Mouse (Mus musculus) left cerebral cortex, postnatal 25 days (tissue): ENCODE measurements around the gene Zmym5. TPM values are rescaled to one million over a fixed set of nuclear protein-coding genes. Genes with fewer than 3 reads are reported as not detected.
"Not testable (repeated sequence)": the region's sequence is repeated elsewhere in the genome, so short reads cannot be mapped to it uniquely, and the experiment has no call there.

Experiments used
- DNase-seq, 2 experiments: peaks; one replicate each; pipeline ENCODE4 v3.0.0; 2022; ENCODE audit warnings: low spot score in 2 of 2, mixed read lengths in 1 of 2
- intact Hi-C: fragments of 180-260 bp; cut with DNase I; formaldehyde crosslinking; loops from one replicate; pipeline ENCODE4 v1.15.1; 2025
- total RNA-seq, 2 experiments: library from RNA; stranded (reverse); gene quantifications; 2 replicates each; pipeline ENCODE4 v1.2.3; 2021

Zmym5 gene
- total RNA-seq, 2 experiments from 2014 or later, result 29.4 to 29.6 TPM

GRCm38 (mm10) chr14:56778200-56778932, 33.1 kb downstream of the Zmym5 start, which contains the start of gene Pspc1:
Pspc1 (minus strand) TSS chr14:56778316.
- intact Hi-C loops, result loop anchor here (2.0 kb wide), 2 partner anchors 108 to 110 kb away; partner anchors contain the start of genes Mphosph8 and Zmym2
- peak; percentile 98 for DNase-seq

DNA sequence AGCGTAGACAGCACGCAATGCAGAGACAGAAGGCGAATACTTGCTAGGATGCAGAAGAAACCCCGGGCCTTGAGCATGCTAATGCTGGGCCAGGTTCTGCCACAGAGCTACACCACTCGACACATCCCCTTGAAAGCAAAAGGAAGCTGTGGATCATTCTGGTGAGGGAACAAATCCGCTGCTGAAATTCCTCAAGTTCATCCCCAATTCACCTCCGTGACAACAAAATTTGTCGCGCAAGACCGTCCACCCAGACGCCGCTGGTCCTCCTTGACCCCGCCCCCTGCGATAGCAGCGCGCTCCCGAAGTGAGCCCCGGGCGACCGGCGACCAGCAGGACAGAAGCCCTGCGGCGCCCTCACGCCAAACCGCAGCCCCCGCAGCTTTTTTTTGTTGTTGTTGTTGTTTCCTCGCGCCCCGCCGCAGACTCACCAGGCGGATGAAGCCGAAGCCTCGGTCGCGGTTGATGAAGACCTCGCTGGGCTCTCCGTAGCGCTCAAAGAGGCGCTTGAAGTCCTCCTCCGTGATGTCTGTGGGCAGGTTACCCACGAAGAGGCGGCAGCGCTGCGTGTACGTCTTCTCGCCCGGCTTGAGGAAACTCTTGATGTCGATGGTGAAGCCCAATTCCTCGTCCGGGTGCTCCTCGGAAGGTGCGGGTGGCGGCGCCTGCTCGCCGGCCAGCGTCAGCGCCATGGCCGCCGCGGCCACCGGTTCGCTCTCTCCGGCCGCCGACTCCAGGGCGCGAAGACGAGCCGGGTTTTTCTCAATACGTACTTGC, 34.0 kb downstream of the Zmym5 start:
- peak; percentile 60 to 68 for DNase-seq
- intact Hi-C loops, result loop anchor here (2.0 kb wide), 2 partner anchors 109 kb away; partner anchors contain the start of genes Mphosph8 and Zmym2

GRCm38 (mm10) chr14:56776571-56777238, 34.8 kb downstream of the Zmym5 start:
- intact Hi-C loops, result no loop called here
- DNase-seq, result no peak

GRCm38 (mm10) chr14:56775416-56775815, 36.1 kb downstream of the Zmym5 start:
- intact Hi-C loops, result no loop called here
- DNase-seq, result peak in 1 of 2 experiments; percentile 71

- DNase-seq, intact Hi-C loops: not testable (repeated sequence)
These were observed 45.1 kb downstream of the Zmym5 start for GRCm38 (mm10) chr14:56766438-56766837.

DNA sequence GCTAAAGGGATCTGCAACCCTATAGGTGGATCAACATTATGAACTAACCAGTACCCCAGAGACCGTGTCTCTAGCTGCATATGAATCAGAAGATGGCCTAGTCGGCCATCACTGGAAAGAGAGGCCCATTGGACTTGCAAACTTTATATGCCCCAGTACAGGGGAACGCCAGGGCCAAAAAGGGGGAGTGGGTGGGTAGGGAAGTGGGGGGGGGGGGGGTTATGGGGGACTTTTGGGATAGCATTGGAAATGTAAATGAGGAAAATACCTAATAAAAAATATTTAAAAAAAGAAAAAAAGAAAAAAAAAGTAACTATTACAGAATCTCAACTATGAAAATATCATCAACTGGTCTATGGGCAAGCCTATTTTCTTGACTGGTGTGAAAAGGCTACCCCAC, 46.4 kb downstream of the Zmym5 start:
- intact Hi-C loops, DNase-seq: not testable (repeated sequence)

GRCm38 (mm10) chr14:56751282-56751681, 60.2 kb downstream of the Zmym5 start:
- intact Hi-C loops, result no loop called here

More at GRCm38 (mm10) chr14:56751282-56751681, 60.2 kb downstream of the Zmym5 start:
- DNase-seq, result no peak

Other genes with a start within 250 kb of the Zmym5 start
- gene Cenpj, start 236.3 kb downstream of the Zmym5 start, total RNA-seq, result 1 to 10 TPM; 1.9 to 3.5 TPM
- 1 to 10 TPM; 3.8 TPM for gene Parp4, start 236.1 kb downstream of the Zmym5 start, total RNA-seq
- 10 to 100 TPM; 49.0 to 57.0 TPM for gene Mphosph8, start 143.5 kb downstream of the Zmym5 start, total RNA-seq
- 10 to 100 TPM; 54.3 to 63.4 TPM for gene Pspc1, start 33.4 kb downstream of the Zmym5 start, total RNA-seq
- 100 to 1,000 TPM in 1 of 2 experiments, 10 to 100 TPM in 1; 91.1 to 101 TPM for gene Zmym2, start 74.9 kb upstream of the Zmym5 start, total RNA-seq
- under 1 TPM; 0.18 to 0.32 TPM for gene Gja3, start 246.4 kb upstream of the Zmym5 start, total RNA-seq